Mouse (Mus musculus): Measurements from ENCODE around the gene Rac2. TPM values are rescaled to one million over a fixed set of nuclear protein-coding genes. Genes with fewer than 3 reads are reported as not detected.

Rac2 gene
- total and polyA plus RNA-seq, 3 experiments = 160 to 942 (median 453) TPM

DNA sequence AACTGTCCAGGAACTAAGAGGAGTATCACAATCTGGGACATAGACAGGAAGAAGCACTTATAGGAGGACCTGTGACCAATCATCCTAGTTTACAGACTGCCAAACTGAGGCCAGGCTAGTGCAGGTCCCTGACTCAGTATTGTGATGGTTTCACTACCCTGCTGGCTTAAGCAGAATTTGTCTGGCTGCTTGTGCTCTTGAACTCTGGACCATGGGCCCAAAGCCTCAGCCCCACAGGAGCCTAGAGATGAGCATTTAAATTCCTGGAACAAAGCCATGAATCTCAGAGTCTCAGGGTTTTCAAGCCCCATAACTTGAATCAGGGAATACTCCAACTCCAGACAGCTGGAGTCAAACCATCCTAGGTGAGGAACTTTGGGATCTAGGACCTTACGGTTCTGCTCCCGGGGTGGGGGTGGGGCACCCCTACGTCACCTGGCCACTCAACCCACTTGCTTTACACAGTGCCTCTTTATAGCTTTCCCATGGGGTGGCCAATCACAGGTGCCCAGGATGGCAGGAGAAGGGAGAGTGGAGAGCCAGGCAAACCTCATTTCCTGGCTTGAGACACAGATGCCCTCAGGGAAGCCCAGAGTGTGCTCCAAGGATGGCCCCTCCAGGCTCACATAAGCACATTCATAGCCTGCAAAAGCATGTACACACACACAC is 30.4 kb downstream of the Rac2 start:
- no peak overlapping the region for H3K4me2 ChIP-seq (ENCODE audit: insufficient read depth, low read depth, poor library complexity, severe bottlenecking)
- DNase-seq (ENCODE audit: extremely low read depth) = no peak
- dilution Hi-C loops (cut with MboI; ENCODE audit: extremely low pct_ligation_motif_present, extremely low pct_unique_long_range_greater_than_20kb, low sequenced_read_pairs) (no loop called here), in situ Hi-C loops (cut with MboI; ENCODE audit: low pct_ligation_motif_present, low pct_unique_long_range_greater_than_20kb, low sequenced_read_pairs) (loop anchor here (25.0 kb wide), 2 partner anchors 355 to 580 kb away; partner anchors contain the start of genes Eif3d and Foxred2)
- no peak overlapping the region for H3K9ac ChIP-seq (ENCODE audit: insufficient read depth, low read depth)
- peaks cover 11% of the 10 kb centered on the region for H3K27me3 ChIP-seq (replicated peaks)
- H3K79me2 ChIP-seq (replicated peaks; ENCODE audit: control insufficient read depth, extremely low read depth, insufficient read depth, poor library complexity, severe bottlenecking) = no peaks in the 10 kb centered on the region
- no peak overlapping the region for H3K4me3 ChIP-seq (replicated peaks in 1 of 3; ENCODE audit: low read depth in 2 of 3, low read length in 2 of 3, poor library complexity in 1 of 3)
- no peaks in the 10 kb centered on the region for H3K9me3 ChIP-seq (replicated peaks; ENCODE audit: low read length)
- TF ChIP-seq RCOR1 (conservative IDR thresholded peaks at IDR 0.05; ENCODE audit: low read depth, low read length) (no peak), USF2 (conservative IDR thresholded peaks at IDR 0.05; ENCODE audit: low read depth, low read length) (no peak), GABPA (IDR thresholded peaks at IDR 0.05; ENCODE audit: insufficient replicate concordance, low read depth, low read length) (no peak), MEF2A (IDR thresholded peaks at IDR 0.05; ENCODE audit: borderline replicate concordance, low read depth, low read length) (no peak), ZNF384 (IDR thresholded peaks at IDR 0.05; ENCODE audit: low read depth, low read length) (no peak), ZMIZ1 (IDR thresholded peaks at IDR 0.05; ENCODE audit: low read depth, low read length) (no peak), CHD1 (IDR thresholded peaks at IDR 0.05; ENCODE audit: low read depth, low read length) (no peak), IRF4 (IDR thresholded peaks at IDR 0.05; ENCODE audit: low read depth, low read length) (no peak)
- no peak overlapping the region for H3K27ac ChIP-seq (ENCODE audit: insufficient read depth, low read depth)
- no peaks in the 10 kb centered on the region for H3K36me3 ChIP-seq (replicated peaks in 1 of 2; ENCODE audit: control insufficient read depth in 1 of 2, insufficient read depth in 1 of 2, low read length in 1 of 2)
- H3K4me1 ChIP-seq (ENCODE audit: control insufficient read depth in 1 of 2, insufficient read depth in 2 of 2) = peaks cover 28 to 40% of the 10 kb centered on the region in 2 experiments

DNA sequence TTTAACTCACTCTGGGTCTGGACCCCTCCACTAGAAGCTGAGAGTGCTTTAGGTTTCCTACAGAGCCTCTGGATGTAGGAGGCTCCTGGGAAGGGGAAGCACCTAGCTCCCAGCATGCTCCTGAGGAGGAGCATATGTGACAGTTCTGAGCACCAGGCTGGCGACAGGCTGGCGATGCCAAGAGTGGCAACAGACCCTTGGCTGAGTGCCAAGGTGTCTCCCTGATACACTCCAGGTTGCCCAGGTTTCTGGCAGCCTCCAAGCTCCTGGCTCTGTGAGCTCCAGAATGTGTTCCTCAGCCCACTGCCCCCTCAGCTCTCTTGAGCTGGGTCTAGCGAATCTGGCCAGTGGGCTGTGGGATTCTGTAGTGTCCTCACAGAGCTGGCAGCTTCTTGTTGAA is 31.0 kb downstream of the Rac2 start:
- Histone ChIP-seq H3K79me2 (replicated peaks; ENCODE audit: control insufficient read depth, extremely low read depth, insufficient read depth, poor library complexity, severe bottlenecking) (no peaks in the 10 kb centered on the region), H3K4me3 (replicated peaks in 1 of 3; ENCODE audit: low read depth in 2 of 3, low read length in 2 of 3, poor library complexity in 1 of 3) (no peak overlapping the region), H3K27me3 (replicated peaks) (peaks cover 11% of the 10 kb centered on the region), H3K4me1 (ENCODE audit: control insufficient read depth in 1 of 2, insufficient read depth in 2 of 2) (peaks cover 33 to 41% of the 10 kb centered on the region in 2 experiments), H3K27ac (ENCODE audit: insufficient read depth, low read depth) (no peak overlapping the region), H3K36me3 (replicated peaks in 1 of 2; ENCODE audit: control insufficient read depth in 1 of 2, insufficient read depth in 1 of 2, low read length in 1 of 2) (no peaks in the 10 kb centered on the region), H3K9ac (ENCODE audit: insufficient read depth, low read depth) (no peak overlapping the region), H3K4me2 (ENCODE audit: insufficient read depth, low read depth, poor library complexity, severe bottlenecking) (no peak overlapping the region), H3K9me3 (replicated peaks; ENCODE audit: low read length) (no peaks in the 10 kb centered on the region)
- no peak for DNase-seq (ENCODE audit: extremely low read depth)
- dilution Hi-C loops (cut with MboI; ENCODE audit: extremely low pct_ligation_motif_present, extremely low pct_unique_long_range_greater_than_20kb, low sequenced_read_pairs) = no loop called here
- no peak for TF ChIP-seq CTCF (conservative IDR thresholded peaks at IDR 0.05 in 1 of 2, IDR thresholded peaks at IDR 0.05 in 1 of 2; ENCODE audit: low read depth in 2 of 2, low read length in 2 of 2)
- TF ChIP-seq MAX (IDR thresholded peaks at IDR 0.05; ENCODE audit: low read length) = no peak
- no peak for TF ChIP-seq SIN3A (IDR thresholded peaks at IDR 0.05; ENCODE audit: low read length)
- TF ChIP-seq JUN (IDR thresholded peaks at IDR 0.05; ENCODE audit: insufficient read depth, low read depth, low read length) = no peak
- no peak for TF ChIP-seq PAX5 (IDR thresholded peaks at IDR 0.05; ENCODE audit: low read length)
- TF ChIP-seq ZMIZ1 (IDR thresholded peaks at IDR 0.05; ENCODE audit: low read depth, low read length) = no peak
- in situ Hi-C loops (cut with MboI; ENCODE audit: low pct_ligation_motif_present, low pct_unique_long_range_greater_than_20kb, low sequenced_read_pairs) = loop anchor here (25.0 kb wide), 2 partner anchors 354 to 579 kb away; partner anchors contain the start of genes Eif3d and Foxred2

Measured in CH12.LX (cell line).